In the genomic region with DNA sequence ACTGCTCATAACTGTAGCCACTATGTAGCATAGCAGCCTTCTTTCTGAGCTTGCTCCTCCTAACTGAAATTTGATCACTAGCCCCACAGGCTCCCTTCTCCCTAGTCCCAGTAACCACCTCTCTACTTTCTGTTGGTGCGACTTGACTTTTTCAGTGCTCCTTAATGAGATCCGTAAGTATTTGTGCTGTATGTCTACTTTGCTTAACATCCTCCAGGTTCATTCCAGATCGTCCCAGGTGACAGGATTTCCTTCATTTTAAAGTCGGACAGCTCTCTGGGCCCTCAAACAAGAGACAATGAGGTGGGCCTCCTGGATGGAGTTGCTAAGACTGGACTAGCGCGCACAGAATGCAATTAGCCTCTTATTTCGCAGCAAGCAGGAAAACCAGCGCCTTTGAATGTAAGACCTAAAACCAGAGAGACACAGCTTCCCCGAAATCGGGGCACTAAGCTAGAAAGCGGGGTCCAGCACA, we compare ENCODE assay signal across 8 mouse cellular contexts. TPM values are rescaled to one million over a fixed set of nuclear protein-coding genes. Genes with fewer than 3 reads are reported as not detected.
DNase-seq lines count a peak whose midpoint lies in the region; ATAC-seq and TF ChIP-seq lines count a peak whose summit lies in the region.

No protein-coding gene starts in this region.

- WGBS in neural tube, embryonic 11.5 days: under 1% methylated on average over 11 of the region's 11 CpGs
- 1% methylated on average over 11 of the region's 11 CpGs for WGBS in embryonic facial prominence, embryonic 15.5 days
- 3% methylated on average over 11 of the region's 11 CpGs for WGBS in intestine, postnatal 0 days

- ATAC-seq in neural tube, embryonic 11.5 days (ENCODE audit: insufficient read depth, low FRiP score, low TSS enrichment): no peak
- peak; percentile 45; the same call in 1 of the 2 replicates for ATAC-seq in embryonic facial prominence, embryonic 15.5 days (ENCODE audit: insufficient number of reproducible peaks, low FRiP score, low TSS enrichment, low read depth)
- ATAC-seq in intestine, postnatal 0 days: peak; percentile 4; the same call in 1 of the 2 replicates

- H3K36me3 ChIP-seq in neural tube, embryonic 11.5 days (ENCODE audit: control insufficient read depth, insufficient read depth, low read length): no peaks in the 10 kb centered on the region
- H3K36me3 ChIP-seq in embryonic facial prominence, embryonic 15.5 days: 0 out of 2 replicates have a peak, but pooled peaks cover 6% of the 10 kb centered on the region
- H3K36me3 ChIP-seq in intestine, postnatal 0 days (ENCODE audit: control insufficient read depth, insufficient read depth): no peaks in the 10 kb centered on the region
- no peaks in the 10 kb centered on the region for H3K36me3 ChIP-seq in myocyte (ENCODE audit: control insufficient read depth, insufficient read depth)

- no peak for TF ChIP-seq CTCF in intestine, postnatal 0 days (IDR thresholded peaks at IDR 0.05; ENCODE audit: low read depth)

- DNase-seq in embryo, embryonic 11 days: peak; percentile 65
- DNase-seq in embryo, embryonic 10.5 days (ENCODE audit: low spot score): no peak
- no peak for DNase-seq in neural tube, embryonic 11.5 days (ENCODE audit: low spot score)
- DNase-seq in neural tube, embryonic 10.5 days (ENCODE audit: extremely low spot score, low spot score): no peak
- DNase-seq in cerebellum, postnatal 10 days: no peak

- peak overlapping the region; percentile 80 for H3K4me3 ChIP-seq in neural tube, embryonic 11.5 days (ENCODE audit: low read depth, low read length)
- peak overlapping the region; percentile 77 for H3K4me3 ChIP-seq in embryonic facial prominence, embryonic 15.5 days (replicated peaks)
- peak overlapping the region; percentile 80 for H3K4me3 ChIP-seq in intestine, postnatal 0 days (ENCODE audit: low read depth, low read length)
- peak overlapping the region; percentile 58 for H3K4me3 ChIP-seq in myocyte

- no peak for TF ChIP-seq POLR2A in myocyte (IDR thresholded peaks at IDR 0.05; ENCODE audit: insufficient read length, low read depth)

- peak overlapping the region; percentile 99 for H3K9ac ChIP-seq in neural tube, embryonic 11.5 days (ENCODE audit: low read length)
- H3K9ac ChIP-seq in embryonic facial prominence, embryonic 15.5 days: peak overlapping the region; percentile 93
- peak overlapping the region; percentile 96 for H3K9ac ChIP-seq in intestine, postnatal 0 days (ENCODE audit: low read depth, low read length)

- peak overlapping the region; percentile 99 for H3K27ac ChIP-seq in neural tube, embryonic 11.5 days (ENCODE audit: low read depth, low read length)
- peak overlapping the region; percentile 99 for H3K27ac ChIP-seq in embryonic facial prominence, embryonic 15.5 days (replicated peaks)
- peak overlapping the region; percentile 96 for H3K27ac ChIP-seq in intestine, postnatal 0 days (ENCODE audit: low read depth, low read length)

- no peaks in the 10 kb centered on the region for H3K9me3 ChIP-seq in neural tube, embryonic 11.5 days (ENCODE audit: control insufficient read depth, low read length)
- H3K9me3 ChIP-seq in embryonic facial prominence, embryonic 15.5 days (replicated peaks): no peaks in the 10 kb centered on the region
- H3K9me3 ChIP-seq in intestine, postnatal 0 days (ENCODE audit: control insufficient read depth): no peaks in the 10 kb centered on the region

- H3K27me3 ChIP-seq in neural tube, embryonic 11.5 days (ENCODE audit: control insufficient read depth, insufficient read depth, low read length): no peaks in the 10 kb centered on the region
- no peaks in the 10 kb centered on the region for H3K27me3 ChIP-seq in embryonic facial prominence, embryonic 15.5 days
- no peaks in the 10 kb centered on the region for H3K27me3 ChIP-seq in intestine, postnatal 0 days (replicated peaks; ENCODE audit: control insufficient read depth, insufficient read depth, low read length)
- H3K27me3 ChIP-seq in myocyte (ENCODE audit: control insufficient read depth, insufficient read depth, insufficient read length): no peaks in the 10 kb centered on the region

- peak overlapping the region; percentile 77 for H3K4me2 ChIP-seq in neural tube, embryonic 11.5 days (ENCODE audit: low read depth)
- H3K4me2 ChIP-seq in embryonic facial prominence, embryonic 15.5 days (replicated peaks): peak overlapping the region; percentile 70
- peak overlapping the region; percentile 75 for H3K4me2 ChIP-seq in intestine, postnatal 0 days (replicated peaks; ENCODE audit: low read depth)
- peak overlapping the region; percentile 93 for H3K4me2 ChIP-seq in myocyte (ENCODE audit: low read depth)

- no peaks in the 10 kb centered on the region for H3K79me2 ChIP-seq in myocyte (ENCODE audit: control insufficient read depth, insufficient read depth)

- peaks cover 8% of the 10 kb centered on the region; the same call in 1 of the 2 replicates for H3K4me1 ChIP-seq in neural tube, embryonic 11.5 days (ENCODE audit: control insufficient read depth, insufficient read depth, low read length)
- H3K4me1 ChIP-seq in embryonic facial prominence, embryonic 15.5 days: peaks cover 22% of the 10 kb centered on the region
- no peaks in the 10 kb centered on the region for H3K4me1 ChIP-seq in intestine, postnatal 0 days (replicated peaks; ENCODE audit: control insufficient read depth, insufficient read depth, low read length)

- peak overlapping the region; percentile 96 for H3ac ChIP-seq in myocyte (ENCODE audit: control insufficient read depth, insufficient read length)

TF ChIP-seq in myocyte, 11 proteins besides CTCF, POLR2A, EP300 and RAD21:
- TF ChIP-seq SRF (IDR thresholded peaks at IDR 0.05; ENCODE audit: control insufficient read depth, insufficient read length, low read depth) (no peak), POLR2AphosphoS2 (IDR thresholded peaks at IDR 0.05; ENCODE audit: insufficient read length, low read depth) (no peak), CEBPB (IDR thresholded peaks at IDR 0.05; ENCODE audit: insufficient read depth, poor library complexity, severe bottlenecking) (no peak), MAX (IDR thresholded peaks at IDR 0.05; ENCODE audit: low read depth) (no peak), E2F4 (IDR thresholded peaks at IDR 0.05; ENCODE audit: insufficient read depth) (no peak), TCF3 (IDR thresholded peaks at IDR 0.05; ENCODE audit: insufficient read length, low read depth) (no peak), REST (IDR thresholded peaks at IDR 0.05; ENCODE audit: insufficient read depth, insufficient read length) (no peak), MYOD1 (IDR thresholded peaks at IDR 0.05; ENCODE audit: control insufficient read depth in 1 of 3, insufficient read length in 2 of 3, low read depth in 2 of 3) (no peak), USF1 (IDR thresholded peaks at IDR 0.05; ENCODE audit: low read depth) (no peak), TCF12 (IDR thresholded peaks at IDR 0.05; ENCODE audit: insufficient read depth, poor library complexity, severe bottlenecking) (no peak), MYOG (IDR thresholded peaks at IDR 0.05; ENCODE audit: control insufficient read depth in 1 of 3, insufficient read depth in 1 of 3, insufficient read length in 2 of 3, low read depth in 2 of 3) (no peak)

RNA-seq across cellular contexts. Expression of a gene that starts 19.6 kb away (rescaled TPM):
- polyA plus RNA-seq in neural tube, embryonic 11.5 days (2014; fragmentation: Nextera tagmentation; extraction: Ambion mirVana): 156 and 167 TPM in 2 replicates
- 85.7 and 86.0 TPM in 2 replicates for polyA plus RNA-seq in embryonic facial prominence, embryonic 15.5 days (2015; fragmentation: Nextera tagmentation; extraction: Ambion mirVana)
- 31.8 and 32.2 TPM in 2 replicates for polyA plus RNA-seq in intestine, postnatal 0 days (2015; fragmentation: Nextera tagmentation; extraction: Ambion mirVana)
- 11.8 TPM for polyA plus RNA-seq in myocyte (2012; fragmentation: generic; extraction: Trizol)
